Mouse (Mus musculus) heart, postnatal 4 days (tissue): ENCODE measurements at regions not wholly inside any gene's neighbourhood (a gene's known extent, or its start where the extent isn't known, plus 50 kb on each side); places are given as distances from the start of the nearest gene placed in this dataset.

Source experiments
- DNase-seq: peaks from one replicate; pipeline ENCODE4 v3.0.0; 2021

GRCm38 (mm10) chr10:39216142-39216904 lies 52.7 kb upstream of the Ccn6 start:
- DNase-seq, result no peak

- no peak for DNase-seq
These were observed 51.0 kb upstream of the Ccn6 start for GRCm38 (mm10) chr10:39214563-39214962.
